Mouse (Mus musculus) intestine, embryonic 16.5 days (tissue): ENCODE measurements at regions not wholly inside any gene's neighbourhood (a gene's known extent, or its start where the extent isn't known, plus 50 kb on each side); places are given as distances from the start of the nearest gene placed in this dataset.
A peak's percentile ranks its signal among the peaks of the same experiment; 100 is the strongest.

Source experiments
- ATAC-seq: fragments of 200-750 bp; cut with Nextera tagmentation; 2 replicates; pipeline ENCODE4 v1.8.0; 2017; ENCODE audit warnings: moderate TSS enrichment, moderate library complexity
- H3K27ac ChIP-seq: fragments of 300-500 bp; sonication (generic); 2 replicates; pipeline ENCODE4 v1.5.1; 2014; ENCODE audit warnings: mild to moderate bottlenecking, low read length
- H3K27me3 ChIP-seq: fragments of 300-500 bp; sonication (generic); replicated peaks from 2 replicates; pipeline ENCODE4 v1.6.1; 2014; ENCODE audit warnings: low read length, control low read depth, mixed read lengths; ENCODE audit not compliant: control insufficient read depth, insufficient read depth
- H3K36me3 ChIP-seq: fragments of 300-500 bp; sonication (generic); 2 replicates; pipeline ENCODE4 v1.6.1; 2014; ENCODE audit warnings: low read length, control low read depth; ENCODE audit not compliant: control insufficient read depth, insufficient read depth
- H3K4me1 ChIP-seq: fragments of 300-500 bp; sonication (generic); 2 replicates; pipeline ENCODE4 v1.6.1; 2014; ENCODE audit warnings: low read length, control low read depth, mixed read lengths; ENCODE audit not compliant: control insufficient read depth, insufficient read depth
- H3K4me2 ChIP-seq: fragments of 300-500 bp; sonication (generic); 2 replicates; pipeline ENCODE4 v1.6.1; 2014; ENCODE audit warnings: low read depth, low read length, control low read depth
- H3K4me3 ChIP-seq: fragments of 300-500 bp; sonication (generic); 2 replicates; pipeline ENCODE4 v1.5.1; 2014; ENCODE audit warnings: mild to moderate bottlenecking, low read length
- H3K9ac ChIP-seq: fragments of 300-500 bp; sonication (generic); 2 replicates; pipeline ENCODE4 v1.6.1; 2014; ENCODE audit warnings: low read depth, low read length
- H3K9me3 ChIP-seq: fragments of 300-500 bp; sonication (generic); 2 replicates; pipeline ENCODE4 v1.6.1; 2016; ENCODE audit warnings: low read length, control low read depth; ENCODE audit not compliant: control insufficient read depth
- WGBS: fragments of 180-500 bp; shearing (Covaris S2); extraction: QIAGEN DNeasy Blood & Tissue Kit; methylation state at CpG from one replicate; pipeline ENCODE4 v1.1.7; 2014; 5-methylcytosine and 5-hydroxymethylcytosine counted together

DNA sequence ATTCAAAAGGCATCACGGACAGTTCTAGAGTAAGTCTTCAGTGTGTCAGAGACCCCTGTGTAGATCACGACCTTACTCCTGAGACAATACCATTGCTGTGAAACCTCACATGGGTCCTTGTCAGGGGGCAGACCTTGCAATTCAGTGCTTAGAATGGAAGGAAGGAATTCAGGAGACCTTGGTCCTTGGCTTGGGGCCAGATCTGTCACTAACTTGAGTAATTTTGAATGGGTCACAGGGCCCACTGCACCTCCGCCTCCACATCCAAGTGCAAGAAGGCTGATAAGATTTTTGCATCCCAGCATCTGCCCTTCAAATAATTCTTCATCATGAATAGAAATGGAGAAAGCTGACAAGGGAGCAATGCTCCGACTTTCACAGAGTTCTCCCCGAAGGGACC is 202.6 kb downstream of the Wdr11 start:
- ATAC-seq = no peak
- WGBS = 67% methylated on average over 5 of the region's 5 CpGs
- H3K36me3 ChIP-seq = no peaks in the 10 kb centered on the region
- no peak overlapping the region for H3K9ac ChIP-seq
- no peak overlapping the region for H3K4me3 ChIP-seq
- H3K9me3 ChIP-seq = no peaks in the 10 kb centered on the region
- H3K4me1 ChIP-seq = peaks cover 6% of the 10 kb centered on the region; the same call in 1 of the 2 replicates
- no peak overlapping the region for H3K4me2 ChIP-seq
- H3K27me3 ChIP-seq = no peaks in the 10 kb centered on the region
- peak overlapping the region; percentile 16; the same call in 1 of the 2 replicates for H3K27ac ChIP-seq

DNA sequence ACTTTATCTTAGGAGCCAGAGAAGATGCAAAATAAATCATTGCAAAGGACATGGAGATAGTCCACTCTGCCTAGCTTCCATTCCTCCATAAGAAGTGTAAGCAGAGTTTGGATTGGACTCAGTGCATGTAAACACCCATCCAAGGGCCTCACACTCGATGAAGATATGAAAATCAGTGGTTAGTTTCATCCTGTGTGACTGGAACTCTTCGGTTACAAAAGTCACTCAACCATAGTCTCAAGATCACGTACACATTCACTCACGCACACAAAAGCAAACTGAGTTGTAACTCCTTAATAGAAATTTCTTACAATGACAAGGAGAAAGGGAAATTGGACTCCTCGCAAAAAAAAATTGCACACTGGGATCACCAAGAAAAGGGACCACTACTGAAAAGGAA is 206.9 kb downstream of the Wdr11 start:
- Histone ChIP-seq H3K9me3 (no peaks in the 10 kb centered on the region), H3K27me3 (no peaks in the 10 kb centered on the region), H3K4me1 (peaks cover 27% of the 10 kb centered on the region), H3K27ac (no peak overlapping the region), H3K4me3 (no peak overlapping the region), H3K4me2 (no peak overlapping the region), H3K36me3 (no peaks in the 10 kb centered on the region), H3K9ac (no peak overlapping the region)
- no peak for ATAC-seq
- WGBS = 85% methylated on average over 5 of the region's 5 CpGs

DNA sequence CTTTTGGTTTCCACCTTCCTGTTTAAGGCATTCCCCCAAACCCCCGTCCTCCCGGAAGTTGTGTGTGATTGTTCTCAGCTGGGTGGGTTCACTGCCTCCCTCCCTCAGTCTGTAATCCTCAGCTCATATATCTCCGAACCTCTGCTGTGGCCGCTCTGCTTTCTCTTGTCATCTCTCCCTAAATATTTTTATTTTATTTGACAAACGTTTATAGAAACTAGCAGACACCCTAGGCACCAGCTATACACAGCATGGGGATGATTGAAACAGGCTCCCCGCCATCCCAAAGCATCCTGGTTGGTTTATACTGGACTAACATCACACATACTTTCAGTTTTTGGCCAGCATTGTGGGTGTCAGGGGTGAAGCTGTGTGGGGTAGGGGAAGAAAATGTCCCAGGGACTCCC is 208.8 kb downstream of the Wdr11 start:
- ATAC-seq = peak; percentile 77
- Histone ChIP-seq H3K27ac (no peak overlapping the region), H3K4me2 (no peak overlapping the region), H3K9me3 (no peaks in the 10 kb centered on the region), H3K36me3 (no peaks in the 10 kb centered on the region), H3K4me3 (no peak overlapping the region), H3K9ac (no peak overlapping the region), H3K27me3 (no peaks in the 10 kb centered on the region), H3K4me1 (peaks cover 30% of the 10 kb centered on the region)
- WGBS = 42% methylated on average over 6 of the region's 6 CpGs

DNA sequence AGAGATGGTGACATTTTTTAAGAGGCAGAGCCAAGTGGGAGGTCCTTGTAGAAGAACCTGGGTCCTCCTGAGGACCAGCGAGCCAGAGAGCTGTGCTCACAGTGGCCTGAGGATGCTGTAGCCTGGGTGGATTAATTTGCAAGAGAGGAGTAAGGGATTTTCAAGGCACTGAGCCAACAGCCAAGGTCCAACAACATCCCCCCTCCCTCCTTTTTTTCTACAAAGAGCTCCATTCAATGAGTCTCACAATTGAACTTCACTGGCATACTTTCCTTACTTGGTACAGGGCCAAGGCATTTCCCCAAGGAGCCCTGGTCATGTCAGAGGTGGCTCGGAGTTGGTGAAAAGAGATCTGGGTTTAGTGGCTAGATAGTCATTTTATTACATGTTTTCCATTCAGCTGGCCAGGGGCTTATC is 209.8 kb downstream of the Wdr11 start:
- WGBS = 42% methylated on average over 2 of the region's 2 CpGs
- peak overlapping the region; percentile 59 for H3K27ac ChIP-seq

DNA sequence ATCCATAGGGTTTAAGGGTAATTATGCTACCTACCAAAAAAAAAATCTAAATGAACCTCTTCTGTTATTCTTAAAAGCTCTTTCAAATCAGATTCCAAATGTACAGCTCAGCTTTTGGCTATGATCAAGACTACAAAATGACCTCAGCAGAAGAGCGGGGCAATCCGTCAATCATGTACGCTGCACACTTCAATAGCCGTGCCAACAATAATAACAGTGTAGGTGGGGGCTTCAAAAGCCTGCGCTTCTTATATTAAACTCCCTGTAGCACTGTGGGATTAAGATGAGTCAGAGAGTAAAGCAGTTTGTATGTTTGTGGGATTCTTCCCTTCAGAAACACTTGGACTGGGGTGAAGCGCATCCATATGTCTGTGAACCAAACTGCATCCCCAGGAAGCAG is 210.5 kb downstream of the Wdr11 start:
- Histone ChIP-seq H3K27me3 (no peaks in the 10 kb centered on the region), H3K9me3 (no peaks in the 10 kb centered on the region), H3K4me3 (no peak overlapping the region), H3K9ac (no peak overlapping the region), H3K36me3 (no peaks in the 10 kb centered on the region), H3K27ac (peak overlapping the region; percentile 5; the same call in 1 of the 2 replicates), H3K4me1 (peaks cover 30% of the 10 kb centered on the region), H3K4me2 (no peak overlapping the region)
- no peak for ATAC-seq
- 66% methylated on average over 6 of the region's 6 CpGs for WGBS

More for the DNA sequence above, 209.8 kb downstream of the Wdr11 start:
- Histone ChIP-seq H3K9ac (peak overlapping the region; percentile 13; the same call in 1 of the 2 replicates), H3K27me3 (no peaks in the 10 kb centered on the region), H3K4me1 (peaks cover 30% of the 10 kb centered on the region), H3K9me3 (no peaks in the 10 kb centered on the region), H3K36me3 (no peaks in the 10 kb centered on the region), H3K4me2 (no peak overlapping the region), H3K4me3 (no peak overlapping the region)
- ATAC-seq = no peak

DNA sequence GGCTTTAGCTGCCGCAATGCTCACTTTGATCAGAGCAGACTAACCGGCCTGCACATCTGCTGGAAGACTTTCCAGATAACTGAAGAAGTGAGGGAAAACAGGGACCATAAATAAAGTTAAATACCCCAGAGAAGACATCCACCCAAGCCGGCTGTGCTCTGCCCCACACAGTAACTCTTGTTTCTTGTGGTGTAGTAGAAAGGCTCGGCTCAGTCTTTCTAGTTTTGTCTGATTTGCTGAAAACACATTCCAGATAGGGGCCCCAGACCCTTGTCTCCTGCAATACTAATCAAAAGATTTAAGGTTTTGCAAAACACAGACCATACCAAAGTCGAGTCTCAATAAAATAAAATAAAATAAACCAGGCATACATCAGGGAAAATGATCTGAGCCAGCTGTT is 213.7 kb downstream of the Wdr11 start:
- WGBS = 40% methylated on average over 5 of the region's 5 CpGs
- Histone ChIP-seq H3K4me2 (no peak overlapping the region), H3K9ac (no peak overlapping the region), H3K27me3 (no peaks in the 10 kb centered on the region), H3K36me3 (no peaks in the 10 kb centered on the region), H3K9me3 (no peaks in the 10 kb centered on the region), H3K4me3 (no peak overlapping the region), H3K4me1 (peaks cover 26% of the 10 kb centered on the region), H3K27ac (peak overlapping the region; percentile 20; the same call in 1 of the 2 replicates)
- peak; percentile 37; the same call in 1 of the 2 replicates for ATAC-seq

DNA sequence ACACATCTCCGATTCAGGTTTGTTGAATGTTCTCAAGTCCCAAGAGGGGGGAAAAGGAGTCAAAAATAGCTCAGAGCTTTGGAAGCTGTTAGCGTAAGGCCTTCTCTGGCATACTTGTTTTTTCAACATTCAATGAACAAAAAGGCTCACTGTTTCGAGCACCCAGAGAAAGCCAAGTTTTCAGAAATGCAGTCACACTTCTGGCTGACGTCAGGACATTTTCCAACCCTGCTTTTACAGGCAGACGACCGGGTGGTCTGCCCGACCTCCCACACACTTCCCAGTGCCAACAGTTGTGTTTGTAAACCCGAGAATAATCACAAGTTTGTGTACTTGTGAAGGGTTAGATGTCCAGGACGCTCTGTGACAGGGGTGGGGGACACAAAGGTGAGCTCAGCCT is 218.5 kb downstream of the Wdr11 start:
- no peaks in the 10 kb centered on the region for H3K9me3 ChIP-seq
- no peak for ATAC-seq
- H3K4me3 ChIP-seq = no peak overlapping the region
- H3K36me3 ChIP-seq = no peaks in the 10 kb centered on the region
- H3K27ac ChIP-seq = 0 out of 2 replicates have a peak overlapping the region, but pooled peaks have one; percentile 7
- no peaks in the 10 kb centered on the region for H3K27me3 ChIP-seq
- peaks cover 6% of the 10 kb centered on the region; the same call in 1 of the 2 replicates for H3K4me1 ChIP-seq
- WGBS = 38% methylated on average over 9 of the region's 9 CpGs
- H3K4me2 ChIP-seq = no peak overlapping the region
- H3K9ac ChIP-seq = no peak overlapping the region

DNA sequence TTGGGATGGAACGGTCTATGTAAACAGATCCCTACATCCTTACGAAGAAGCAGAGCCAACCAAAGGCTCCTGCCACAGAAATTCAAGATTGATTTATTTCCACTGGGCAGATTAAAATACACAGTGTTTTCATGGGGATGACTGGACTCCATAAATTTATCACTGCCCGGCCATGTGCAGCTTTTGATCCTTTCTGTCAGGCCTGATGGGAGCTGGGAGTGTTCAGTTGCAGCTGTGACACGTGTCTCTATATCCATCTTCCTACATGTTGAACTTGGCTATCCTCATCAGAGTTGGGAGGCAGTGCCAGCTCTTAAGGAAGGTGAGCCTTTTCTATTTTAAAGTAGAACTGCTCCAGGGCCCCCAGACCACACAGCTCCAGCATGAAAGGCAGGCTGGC is 218.9 kb downstream of the Wdr11 start:
- Histone ChIP-seq H3K9me3 (no peaks in the 10 kb centered on the region), H3K9ac (no peak overlapping the region), H3K4me1 (peaks cover 3% of the 10 kb centered on the region; the same call in 1 of the 2 replicates), H3K36me3 (no peaks in the 10 kb centered on the region), H3K27ac (no peak overlapping the region), H3K4me2 (no peak overlapping the region), H3K27me3 (no peaks in the 10 kb centered on the region), H3K4me3 (no peak overlapping the region)
- 42% methylated on average over 4 of the region's 4 CpGs for WGBS
- no peak for ATAC-seq

DNA sequence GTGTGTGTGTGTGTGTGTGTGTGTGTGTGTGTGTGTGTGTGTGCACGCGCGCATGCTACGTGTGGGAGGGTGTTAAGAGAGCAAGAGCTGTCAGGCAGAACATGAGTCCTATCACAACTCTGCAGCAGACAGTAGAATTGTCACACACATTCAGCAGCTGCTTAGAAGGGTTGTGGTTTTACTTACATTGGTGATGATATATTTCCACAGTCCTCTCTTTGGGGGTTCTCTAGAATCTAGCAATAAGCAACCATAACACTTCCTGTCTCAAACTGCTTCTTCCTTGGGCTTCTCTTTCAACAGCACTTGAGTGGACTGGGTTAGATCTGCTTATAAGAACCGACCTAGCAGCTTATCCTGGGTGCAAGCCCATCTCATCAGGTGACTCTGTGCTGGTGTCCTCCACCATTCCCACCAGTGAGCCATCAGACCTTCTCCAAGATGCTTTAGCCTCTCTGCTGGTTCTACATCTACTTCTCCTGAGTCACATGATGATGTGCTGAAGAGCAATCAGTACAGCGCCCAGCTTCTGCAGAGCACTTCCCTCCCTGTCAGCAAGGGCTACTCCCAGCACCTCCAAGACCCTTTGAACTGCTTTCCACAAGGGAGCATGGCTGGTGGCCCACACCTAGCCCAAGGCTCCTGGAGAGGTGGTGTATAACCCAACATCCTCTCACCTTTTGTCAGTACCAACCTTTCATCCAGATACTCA is 222.6 kb downstream of the Wdr11 start:
- H3K36me3 ChIP-seq = no peaks in the 10 kb centered on the region
- H3K27ac ChIP-seq = no peak overlapping the region
- H3K4me3 ChIP-seq = no peak overlapping the region
- ATAC-seq = no peak
- no peaks in the 10 kb centered on the region for H3K9me3 ChIP-seq
- H3K9ac ChIP-seq = no peak overlapping the region
- no peak overlapping the region for H3K4me2 ChIP-seq
- H3K27me3 ChIP-seq = no peaks in the 10 kb centered on the region
- 79% methylated on average over 6 of the region's 6 CpGs for WGBS
- H3K4me1 ChIP-seq = peaks cover 3% of the 10 kb centered on the region; the same call in 1 of the 2 replicates
